Mouse (Mus musculus) liver, adult 2 months (tissue): ENCODE measurements around the gene Nol4l.

Experiments used
- CTCF ChIP-seq: fragments of 200-500 bp; IDR thresholded peaks from 2 replicates; pipeline ENCODE4 v1.5.1; 2011; ENCODE audit warnings: low read depth, low read length, control low read depth
- POLR2A ChIP-seq: fragments of 200-500 bp; IDR thresholded peaks from 2 replicates; pipeline ENCODE4 v1.6.1; 2011; ENCODE audit warnings: low read length, control low read depth; ENCODE audit not compliant: insufficient read depth; ENCODE audit errors: extremely low read depth

DNA sequence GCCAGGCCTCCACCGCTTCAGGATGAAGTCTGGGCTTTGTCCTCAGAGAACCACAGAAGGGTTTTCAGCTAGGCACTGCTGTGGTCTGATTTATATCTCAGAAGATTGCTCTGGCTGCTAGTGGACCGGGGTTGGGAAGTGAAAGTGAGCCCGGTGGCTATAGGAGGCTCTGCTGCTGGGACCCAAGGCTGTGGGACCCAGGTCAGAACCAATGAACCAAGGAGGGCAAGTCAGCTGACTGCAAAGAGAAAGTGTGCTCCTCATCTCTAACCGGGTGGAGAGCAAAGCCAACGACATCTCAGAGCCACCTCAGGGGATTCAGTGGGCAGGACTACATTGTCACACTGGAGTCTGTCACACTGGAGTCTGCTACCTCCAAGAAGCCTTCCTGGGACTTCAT is 23.4 kb downstream of the Nol4l start:
- TF ChIP-seq POLR2A = no peak
- no peak for TF ChIP-seq CTCF
